9 mouse cellular contexts compared by ENCODE assay signal in the genomic region with DNA sequence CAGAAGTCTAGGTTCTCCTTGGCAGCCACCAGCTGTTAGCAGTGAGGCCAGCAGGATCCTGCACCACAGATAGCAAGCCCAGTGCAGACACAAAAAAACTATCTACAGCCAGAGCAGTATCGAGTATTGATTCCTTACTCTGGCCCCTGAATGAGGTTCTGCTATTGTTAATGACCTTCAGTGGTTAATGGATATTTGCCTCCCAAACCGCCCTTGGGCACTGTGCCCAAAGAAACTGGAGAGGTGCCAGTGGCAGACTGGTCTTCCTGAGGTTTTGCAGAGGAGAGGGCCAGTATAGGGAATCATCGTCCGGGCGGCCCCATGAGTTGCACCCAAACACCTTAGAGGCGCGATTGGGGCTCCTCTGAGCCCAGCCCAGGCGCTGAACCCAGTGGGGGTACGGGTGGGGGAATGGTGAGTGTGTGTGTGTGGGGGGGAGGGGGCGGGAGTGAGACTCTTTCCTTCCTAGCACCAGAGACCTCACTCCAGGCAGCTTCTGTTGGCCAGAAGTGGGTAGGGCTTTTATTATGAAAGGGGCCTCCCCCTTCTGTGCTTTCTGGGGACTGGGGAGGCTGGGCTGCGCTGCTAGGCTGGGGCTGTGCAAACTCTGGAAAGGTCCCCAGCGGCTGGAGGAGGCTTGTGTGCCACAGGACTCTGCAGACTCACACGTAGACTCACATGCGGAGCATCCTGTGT. TPM values are rescaled to one million over a fixed set of nuclear protein-coding genes. Genes with fewer than 3 reads are reported as not detected.
DNase-seq lines count a peak whose midpoint lies in the region; ATAC-seq and TF ChIP-seq lines count a peak whose summit lies in the region.
"Had no signal": no experiment of that assay in that cellular context is flagged by ENCODE, and none has a peak within 500 bp of the region (broad histone marks: within the 10 kb centered on the region; RNA-seq: fewer than 3 reads in every experiment).

Fam198a (plus strand) TSS at position 571 of the 696 bp plus-strand sequence.

- ATAC-seq in neural tube, embryonic 11.5 days (ENCODE audit: insufficient read depth, low FRiP score, low TSS enrichment): 0 out of 2 replicates have a peak, but pooled peaks have one; percentile 41
- ATAC-seq in intestine, postnatal 0 days: peak; percentile 84
- peak; percentile 82 for ATAC-seq in liver, embryonic 16.5 days (ENCODE audit: low read depth)

- no peak; the same call in 1 of the 2 replicates for TF ChIP-seq POLR2A in cortical plate, adult 2 months (IDR thresholded peaks at IDR 0.05; ENCODE audit: extremely low read depth, insufficient read depth, low read length)

- peak; percentile 29 for DNase-seq in neural tube, embryonic 11.5 days (ENCODE audit: low spot score)
- DNase-seq in neural tube, embryonic 10.5 days (ENCODE audit: extremely low spot score, low spot score): no peak
- DNase-seq in heart, adult 18-20 months: peak; percentile 79 to 84
- peak; percentile 82 for DNase-seq in ovary, adult 18-20 months (ENCODE audit: low spot score)
- DNase-seq in natural killer cell, adult 2 months (ENCODE audit: low spot score in 2 of 2): no peak

- H3K4me1 ChIP-seq in neural tube, embryonic 11.5 days (ENCODE audit: control insufficient read depth, insufficient read depth, low read length): no peaks in the 10 kb centered on the region; the same call in 1 of the 2 replicates
- no peaks in the 10 kb centered on the region for H3K4me1 ChIP-seq in cortical plate, adult 2 months (ENCODE audit: control insufficient read depth, insufficient read depth, low read length)
- peaks cover 5% of the 10 kb centered on the region; the same call in 1 of the 2 replicates for H3K4me1 ChIP-seq in intestine, postnatal 0 days (replicated peaks; ENCODE audit: control insufficient read depth, insufficient read depth, low read length)
- peaks cover 2% of the 10 kb centered on the region for H3K4me1 ChIP-seq in liver, embryonic 16.5 days (ENCODE audit: control insufficient read depth, low read depth, low read length)

- no peaks in the 10 kb centered on the region for H3K9me3 ChIP-seq in neural tube, embryonic 11.5 days (ENCODE audit: control insufficient read depth, low read length)
- no peaks in the 10 kb centered on the region for H3K9me3 ChIP-seq in intestine, postnatal 0 days (ENCODE audit: control insufficient read depth)
- no peaks in the 10 kb centered on the region for H3K9me3 ChIP-seq in liver, embryonic 16.5 days (replicated peaks; ENCODE audit: control insufficient read depth, low read length)

- H3K4me2 ChIP-seq in neural tube, embryonic 11.5 days (ENCODE audit: low read depth): no peak within 1 kb of the TSS
- peak within 1 kb of the TSS; percentile 64 for H3K4me2 ChIP-seq in intestine, postnatal 0 days (replicated peaks; ENCODE audit: low read depth)
- peak within 1 kb of the TSS; percentile 32 for H3K4me2 ChIP-seq in liver, embryonic 16.5 days (ENCODE audit: low read depth, low read length)

- WGBS in neural tube, embryonic 11.5 days: 14% methylated on average over 14 of the region's 14 CpGs
- WGBS in intestine, postnatal 0 days: 5% methylated on average over 14 of the region's 14 CpGs
- WGBS in liver, embryonic 16.5 days (ENCODE audit: insufficient replicate concordance): 17% methylated on average over 14 of the region's 14 CpGs

- no peaks in the 10 kb centered on the region for H3K27me3 ChIP-seq in neural tube, embryonic 11.5 days (ENCODE audit: control insufficient read depth, insufficient read depth, low read length)
- no peaks in the 10 kb centered on the region for H3K27me3 ChIP-seq in intestine, postnatal 0 days (replicated peaks; ENCODE audit: control insufficient read depth, insufficient read depth, low read length)
- H3K27me3 ChIP-seq in liver, embryonic 16.5 days (ENCODE audit: control insufficient read depth, insufficient read depth, low read depth, low read length): no peaks in the 10 kb centered on the region

- no peak for TF ChIP-seq CTCF in cortical plate, adult 2 months (IDR thresholded peaks at IDR 0.05; ENCODE audit: extremely low read depth, insufficient read depth, low read length)
- TF ChIP-seq CTCF in intestine, postnatal 0 days (IDR thresholded peaks at IDR 0.05; ENCODE audit: low read depth): no peak

- peak within 1 kb of the TSS; percentile 22; the same call in 1 of the 2 replicates for H3K9ac ChIP-seq in neural tube, embryonic 11.5 days (ENCODE audit: low read length)
- H3K9ac ChIP-seq in intestine, postnatal 0 days (ENCODE audit: low read depth, low read length): 0 out of 2 replicates have a peak within 1 kb of the TSS, but pooled peaks have one; percentile 18
- no peak within 1 kb of the TSS for H3K9ac ChIP-seq in liver, embryonic 16.5 days (ENCODE audit: low read depth, low read length)

- H3K4me3 ChIP-seq in neural tube, embryonic 11.5 days (ENCODE audit: low read depth, low read length): no peak within 1 kb of the TSS
- H3K4me3 ChIP-seq in cortical plate, adult 2 months (ENCODE audit: insufficient read depth, low read length): peak within 1 kb of the TSS; percentile 43
- H3K4me3 ChIP-seq in intestine, postnatal 0 days (ENCODE audit: low read depth, low read length): peak within 1 kb of the TSS; percentile 32
- H3K4me3 ChIP-seq in liver, embryonic 16.5 days (ENCODE audit: low read depth, low read length): no peak within 1 kb of the TSS

- no peaks in the 10 kb centered on the region for H3K36me3 ChIP-seq in neural tube, embryonic 11.5 days (ENCODE audit: control insufficient read depth, insufficient read depth, low read length)
- H3K36me3 ChIP-seq in intestine, postnatal 0 days (ENCODE audit: control insufficient read depth, insufficient read depth): no peaks in the 10 kb centered on the region
- no peaks in the 10 kb centered on the region for H3K36me3 ChIP-seq in liver, embryonic 16.5 days (ENCODE audit: control insufficient read depth, insufficient read depth)

- no peak within 1 kb of the TSS for H3K27ac ChIP-seq in neural tube, embryonic 11.5 days (ENCODE audit: low read depth, low read length)
- H3K27ac ChIP-seq in cortical plate, adult 2 months (ENCODE audit: insufficient read depth, low read length): peak within 1 kb of the TSS; percentile 45
- H3K27ac ChIP-seq in intestine, postnatal 0 days (ENCODE audit: low read depth, low read length): no peak within 1 kb of the TSS; the same call in 1 of the 2 replicates
- H3K27ac ChIP-seq in liver, embryonic 16.5 days (ENCODE audit: low read length): no peak within 1 kb of the TSS
- H3K27ac ChIP-seq: macrophage had no signal

RNA-seq across cellular contexts. Expression of gene Fam198a, which starts in this region (rescaled TPM):
- polyA plus RNA-seq in neural tube, embryonic 11.5 days (2014; fragmentation: Nextera tagmentation; extraction: Ambion mirVana): 0.66 and 0.81 TPM in 2 replicates
- 4.6 and 4.9 TPM in 2 replicates for polyA plus RNA-seq in cortical plate, adult 2 months (2012; rRNA removed)
- total RNA-seq in heart, adult 18-20 months (2021): under 1 TPM; 0.26 to 0.47 TPM
- polyA plus RNA-seq in intestine, postnatal 0 days (2015; fragmentation: Nextera tagmentation; extraction: Ambion mirVana): 0.90 and 1.0 TPM in 2 replicates
- polyA plus RNA-seq in liver, embryonic 16.5 days (2015; fragmentation: Nextera tagmentation; extraction: Ambion mirVana): 0.40 and 0.76 TPM in 2 replicates
- polyA plus RNA-seq: macrophage had no signal

Comparison
In these comparisons a context has a peak if more than half of its experiments do, and no peak if none do; other contexts are left out.
1. Peak in DNase-seq, ATAC-seq and H3K9ac ChIP-seq in neural tube, embryonic 11.5 days; RNA of the gene not detected or under 1 TPM.
2. Peak in DNase-seq in heart, adult 18-20 months; RNA of the gene not detected or under 1 TPM.
3. Peak in ATAC-seq and H3K4me2 ChIP-seq in liver, embryonic 16.5 days; RNA of the gene not detected or under 1 TPM.
4. H3K4me3 ChIP-seq: peak in cortical plate, adult 2 months (single experiment) and intestine, postnatal 0 days (single experiment); none in neural tube, embryonic 11.5 days (single experiment) and liver, embryonic 16.5 days (single experiment).
5. Peak in every context shown above with its lines, with median percentiles within 50 percentile points of each other: ATAC-seq.